Mouse (Mus musculus) midbrain, postnatal 0 days (tissue): ENCODE results near the gene Txndc2. TPM values are rescaled to one million over a fixed set of nuclear protein-coding genes. Genes with fewer than 3 reads are reported as not detected.

Experiments
- ATAC-seq: fragments of 200-750 bp; cut with Nextera tagmentation; 2 replicates; pipeline ENCODE4 v1.8.0; 2017; ENCODE audit warnings: moderate number of reproducible peaks, mild to moderate bottlenecking, moderate TSS enrichment, moderate library complexity; ENCODE audit not compliant: low FRiP score
- DNase-seq: peaks from one replicate; pipeline ENCODE4 v3.0.0-alpha.2; 2015; ENCODE audit warnings: low spot score
- H3K27ac ChIP-seq: fragments of 300-500 bp; sonication (generic); 2 replicates; pipeline ENCODE4 v1.5.1; 2014; ENCODE audit warnings: low read depth, mild to moderate bottlenecking, low read length, mixed read lengths
- H3K27me3 ChIP-seq: fragments of 300-500 bp; sonication (generic); 2 replicates; pipeline ENCODE4 v1.6.1; 2014; ENCODE audit warnings: low read length, control low read depth, mixed read lengths; ENCODE audit not compliant: insufficient read depth
- H3K36me3 ChIP-seq: fragments of 300-500 bp; sonication (generic); 2 replicates; pipeline ENCODE4 v1.6.1; 2014; ENCODE audit warnings: low read length, control low read depth, mixed read lengths; ENCODE audit not compliant: insufficient read depth
- H3K4me1 ChIP-seq: fragments of 300-500 bp; sonication (generic); 2 replicates; pipeline ENCODE4 v1.6.1; 2014; ENCODE audit warnings: mild to moderate bottlenecking, control low read depth, antibody characterized with exemption, low read length, mixed read lengths; ENCODE audit not compliant: insufficient read depth
- H3K4me2 ChIP-seq: fragments of 300-500 bp; sonication (generic); 2 replicates; pipeline ENCODE4 v1.6.1; 2014; ENCODE audit warnings: low read depth, mild to moderate bottlenecking, low read length, mixed read lengths; ENCODE audit not compliant: poor library complexity, severe bottlenecking
- H3K4me3 ChIP-seq: fragments of 300-500 bp; sonication (generic); 2 replicates; pipeline ENCODE4 v1.5.1; 2014; ENCODE audit warnings: low read depth, mild to moderate bottlenecking, low read length, moderate library complexity
- H3K9ac ChIP-seq: fragments of 300-500 bp; sonication (generic); replicated peaks from 2 replicates; pipeline ENCODE4 v1.6.1; 2014; ENCODE audit warnings: mild to moderate bottlenecking, low read length, moderate library complexity, mixed read lengths; ENCODE audit not compliant: poor library complexity, severe bottlenecking
- H3K9me3 ChIP-seq: fragments of 300-500 bp; sonication (generic); 2 replicates; pipeline ENCODE4 v1.6.1; 2016; ENCODE audit warnings: low read length, control low read depth
- CTCF ChIP-seq: IDR thresholded peaks from 2 replicates; pipeline ENCODE4 v1.5.1; 2016; ENCODE audit warnings: antibody characterized with exemption, mild to moderate bottlenecking
- WGBS: fragments of 180-500 bp; shearing (Covaris S2); extraction: QIAGEN DNeasy Blood & Tissue Kit; methylation state at CpG from one replicate; pipeline ENCODE4 v1.1.7; 2014; 5-methylcytosine and 5-hydroxymethylcytosine counted together
- polyA plus RNA-seq: library from polyadenylated mRNA; unstranded; fragments of >200 nt; fragmentation: Nextera tagmentation; extraction: Ambion mirVana; gene quantifications from 2 replicates; pipeline ENCODE4 v1.2.1, GENCODE M21; 2015
- total RNA-seq: library from RNA; depleted of rRNA; stranded (reverse); fragments of >200 nt; gene quantifications from 2 replicates; pipeline ENCODE4 v1.2.3, GENCODE M21; 2014

Txndc2 gene
- total and polyA plus RNA-seq, 2 experiments from 2014 or later = not detected

DNA sequence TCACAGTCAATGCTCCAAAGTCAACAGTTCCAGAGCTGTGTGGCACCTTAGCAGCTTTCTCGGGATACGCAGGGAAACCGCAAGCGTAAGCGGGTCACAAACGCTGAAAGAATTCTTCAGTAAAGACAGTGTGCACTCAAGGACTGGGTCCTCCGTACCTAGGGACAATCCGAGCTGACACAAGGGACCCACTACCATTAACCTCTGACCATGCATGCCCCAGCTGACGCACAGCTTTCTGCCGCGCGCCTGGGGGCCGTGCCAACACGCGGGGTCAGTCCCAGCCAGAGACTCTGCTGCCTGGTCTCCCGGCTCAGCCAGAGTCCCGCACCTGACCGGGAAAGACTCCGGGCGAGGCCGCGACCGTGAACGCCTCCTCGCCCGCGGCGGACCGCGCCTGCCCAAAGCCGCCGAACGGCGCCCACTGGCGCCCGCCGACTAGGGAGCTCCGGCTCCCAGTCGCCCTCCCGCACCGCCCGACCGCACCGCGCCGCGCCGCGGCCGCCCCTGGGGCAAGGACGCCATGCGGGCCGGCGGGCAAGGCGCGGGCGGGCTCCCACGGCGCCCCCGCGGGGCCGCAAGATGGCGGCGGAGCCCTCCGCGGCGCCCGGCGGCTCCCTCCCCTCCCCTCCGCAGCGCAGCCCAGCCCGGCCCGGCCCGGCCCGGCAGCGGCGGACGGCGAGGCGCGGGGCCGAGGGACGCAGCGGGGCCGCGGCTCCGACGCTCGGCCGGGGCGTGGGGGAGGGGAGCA is 29.4 kb downstream of the Txndc2 start:
- H3K27me3 ChIP-seq = no peaks in the 10 kb centered on the region
- DNase-seq (peak; percentile 24), ATAC-seq (peak; percentile 14)
- peaks cover 25% of the 10 kb centered on the region; the same call in 1 of the 2 replicates for H3K4me1 ChIP-seq
- peak overlapping the region; percentile 66 for H3K4me2 ChIP-seq
- WGBS = under 1% methylated on average over 58 of the region's 91 CpGs
- peak overlapping the region; percentile 94 for H3K9ac ChIP-seq
- peak overlapping the region; percentile 98 for H3K27ac ChIP-seq
- no peaks in the 10 kb centered on the region for H3K9me3 ChIP-seq
- no peaks in the 10 kb centered on the region for H3K36me3 ChIP-seq
- H3K4me3 ChIP-seq = peak overlapping the region; percentile 76
- no peak for TF ChIP-seq CTCF

DNA sequence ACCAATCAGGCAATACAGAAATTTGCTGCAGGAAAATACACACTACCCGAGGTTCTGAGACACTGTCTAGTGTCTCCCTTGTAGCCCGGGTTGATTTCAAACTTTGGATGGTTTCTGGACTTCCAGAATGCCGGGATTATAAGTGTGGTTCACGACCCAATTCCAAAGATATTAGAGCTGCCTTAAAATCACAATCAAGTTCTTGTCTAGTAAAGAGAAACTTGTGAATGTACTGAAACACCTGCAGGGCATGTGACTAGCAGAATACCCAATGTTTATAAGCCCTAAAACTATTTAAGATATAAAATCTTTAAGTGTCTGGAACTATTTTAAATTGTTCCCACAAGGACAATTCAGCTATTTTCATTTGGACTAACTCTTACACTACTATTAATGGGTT is 30.2 kb downstream of the Txndc2 start:
- Histone ChIP-seq H3K36me3 (no peaks in the 10 kb centered on the region), H3K4me3 (peak overlapping the region; percentile 76), H3K4me2 (peak overlapping the region; percentile 66), H3K4me1 (peaks cover 30% of the 10 kb centered on the region; the same call in 1 of the 2 replicates), H3K9me3 (no peaks in the 10 kb centered on the region), H3K27me3 (no peaks in the 10 kb centered on the region), H3K9ac (0 out of 2 replicates have a peak overlapping the region, but pooled peaks have one; percentile 94), H3K27ac (no peak overlapping the region)
- ATAC-seq (no peak), DNase-seq (no peak)
- TF ChIP-seq CTCF = no peak
- 11% methylated on average over 4 of the region's 4 CpGs for WGBS

DNA sequence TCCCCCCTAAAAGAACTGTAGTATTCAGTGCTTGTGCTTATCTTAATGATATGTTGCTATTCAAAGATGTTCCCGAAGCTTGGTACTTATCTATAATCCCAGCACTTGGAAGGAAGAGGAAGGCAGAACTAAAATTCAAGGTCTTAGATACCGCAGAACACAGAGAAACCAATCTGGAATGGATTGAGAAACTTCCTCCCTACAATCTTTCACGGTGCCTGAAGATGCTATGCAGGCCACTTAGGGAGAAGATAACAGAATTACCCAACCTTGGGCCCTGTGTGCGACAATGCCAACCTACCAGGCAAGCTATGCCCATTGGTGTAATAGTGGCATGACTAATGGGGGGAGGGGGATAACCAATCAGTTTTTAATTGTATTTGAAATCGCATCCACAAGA is 33.2 kb downstream of the Txndc2 start:
- Histone ChIP-seq H3K27me3 (no peaks in the 10 kb centered on the region), H3K4me3 (no peak overlapping the region), H3K36me3 (no peaks in the 10 kb centered on the region), H3K27ac (no peak overlapping the region), H3K4me1 (peaks cover 30% of the 10 kb centered on the region; the same call in 1 of the 2 replicates), H3K9ac (no peak overlapping the region), H3K9me3 (no peaks in the 10 kb centered on the region), H3K4me2 (no peak overlapping the region)
- WGBS = 64% methylated on average over 5 of the region's 5 CpGs
- ATAC-seq (no peak), DNase-seq (no peak)
- TF ChIP-seq CTCF = no peak

DNA sequence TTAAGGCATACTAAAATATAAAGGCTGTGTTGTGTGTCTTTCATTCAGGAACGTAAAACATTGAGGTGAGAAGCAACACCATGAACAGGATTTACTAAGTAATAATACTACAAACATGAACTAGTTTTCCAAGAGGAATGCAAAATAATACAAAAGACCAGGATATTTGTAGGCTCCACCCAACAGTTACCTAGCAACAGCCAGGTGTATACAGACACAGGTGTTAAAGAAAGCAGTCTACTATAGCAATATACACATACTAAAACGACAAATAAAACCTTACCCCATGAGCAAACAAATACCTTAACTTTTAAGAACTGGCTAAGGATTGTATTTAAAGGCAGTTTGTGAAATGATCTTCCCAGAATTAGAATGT is 33.7 kb downstream of the Txndc2 start:
- DNase-seq (no peak), ATAC-seq (no peak)
- H3K27ac ChIP-seq = no peak overlapping the region
- no peaks in the 10 kb centered on the region for H3K27me3 ChIP-seq
- no peaks in the 10 kb centered on the region for H3K36me3 ChIP-seq
- H3K4me1 ChIP-seq = peaks cover 30% of the 10 kb centered on the region; the same call in 1 of the 2 replicates
- no peak overlapping the region for H3K4me3 ChIP-seq
- no peak for TF ChIP-seq CTCF
- H3K9ac ChIP-seq = no peak overlapping the region
- H3K4me2 ChIP-seq = no peak overlapping the region
- WGBS = 80% methylated on average over 2 of the region's 2 CpGs
- no peaks in the 10 kb centered on the region for H3K9me3 ChIP-seq

DNA sequence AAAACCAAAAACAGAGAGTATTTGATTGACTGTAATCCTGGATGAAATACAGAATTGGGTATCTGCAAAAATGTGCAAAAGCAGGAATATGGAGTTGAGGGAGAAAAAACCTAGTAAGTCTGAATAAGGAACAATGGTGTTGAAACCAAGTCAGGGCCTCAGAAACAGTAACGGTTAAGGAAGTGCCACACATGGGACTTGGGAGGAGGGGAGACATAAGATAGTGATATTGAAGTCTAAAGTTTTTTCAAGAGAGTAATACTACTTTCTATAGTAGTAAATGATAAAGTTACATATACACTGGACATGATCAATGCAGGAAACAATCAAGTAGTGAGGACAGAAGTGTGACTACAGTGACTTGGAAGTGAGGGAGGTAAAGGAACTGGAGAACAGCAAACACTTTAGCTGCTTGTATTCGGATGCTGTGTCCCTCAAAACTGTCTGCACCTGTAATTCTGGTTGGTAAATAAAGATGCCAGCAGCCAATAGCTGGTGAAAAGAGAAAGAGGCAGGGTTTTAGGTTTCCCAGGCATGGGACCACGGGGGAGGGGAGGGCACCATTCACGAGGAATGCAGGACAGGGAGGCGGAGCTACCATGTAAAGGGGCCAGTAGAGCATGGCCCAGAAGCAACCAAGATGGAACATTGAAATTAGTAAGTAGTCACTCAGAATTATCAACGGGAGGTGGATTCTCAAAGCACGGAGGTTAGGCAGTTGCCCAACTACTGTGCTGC is 34.2 kb downstream of the Txndc2 start:
- Histone ChIP-seq H3K4me1 (peaks cover 30% of the 10 kb centered on the region; the same call in 1 of the 2 replicates), H3K9ac (no peak overlapping the region), H3K27ac (no peak overlapping the region), H3K4me3 (no peak overlapping the region), H3K4me2 (no peak overlapping the region), H3K36me3 (no peaks in the 10 kb centered on the region), H3K27me3 (no peaks in the 10 kb centered on the region), H3K9me3 (no peaks in the 10 kb centered on the region)
- no peak for TF ChIP-seq CTCF
- ATAC-seq (no peak), DNase-seq (no peak)
- 44% methylated on average over 7 of the region's 7 CpGs for WGBS

DNA sequence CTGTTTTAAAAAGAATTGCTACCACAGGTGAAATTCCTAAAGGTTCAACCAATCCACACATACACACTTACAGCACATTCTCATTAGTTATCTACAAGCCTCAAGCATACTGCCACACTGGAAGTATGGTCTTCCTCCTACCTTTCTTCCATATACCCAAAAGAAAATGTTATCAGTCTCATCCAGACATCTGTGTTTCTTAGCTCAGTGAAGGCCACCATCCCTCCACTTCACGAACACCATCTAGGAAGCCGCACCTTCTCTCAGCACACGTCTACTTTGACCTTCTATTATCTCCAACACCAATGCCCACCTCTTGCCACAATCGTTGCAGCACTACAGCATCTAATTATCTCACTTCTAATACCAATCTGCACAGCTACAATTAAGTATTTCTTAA is 36.0 kb downstream of the Txndc2 start:
- no peaks in the 10 kb centered on the region for H3K36me3 ChIP-seq
- H3K4me2 ChIP-seq = no peak overlapping the region
- WGBS = 82% methylated on average over 4 of the region's 4 CpGs
- no peaks in the 10 kb centered on the region for H3K27me3 ChIP-seq
- peaks cover 24% of the 10 kb centered on the region; the same call in 1 of the 2 replicates for H3K4me1 ChIP-seq
- H3K9me3 ChIP-seq = no peaks in the 10 kb centered on the region
- DNase-seq (no peak), ATAC-seq (no peak)
- no peak overlapping the region for H3K4me3 ChIP-seq
- no peak for TF ChIP-seq CTCF
- no peak overlapping the region for H3K9ac ChIP-seq
- H3K27ac ChIP-seq = no peak overlapping the region
